Mouse (Mus musculus): ENCODE measurements at regions not wholly inside any gene's neighbourhood (a gene's known extent, or its start where the extent isn't known, plus 50 kb on each side); places are given as distances from the start of the nearest gene placed in this dataset.

DNA sequence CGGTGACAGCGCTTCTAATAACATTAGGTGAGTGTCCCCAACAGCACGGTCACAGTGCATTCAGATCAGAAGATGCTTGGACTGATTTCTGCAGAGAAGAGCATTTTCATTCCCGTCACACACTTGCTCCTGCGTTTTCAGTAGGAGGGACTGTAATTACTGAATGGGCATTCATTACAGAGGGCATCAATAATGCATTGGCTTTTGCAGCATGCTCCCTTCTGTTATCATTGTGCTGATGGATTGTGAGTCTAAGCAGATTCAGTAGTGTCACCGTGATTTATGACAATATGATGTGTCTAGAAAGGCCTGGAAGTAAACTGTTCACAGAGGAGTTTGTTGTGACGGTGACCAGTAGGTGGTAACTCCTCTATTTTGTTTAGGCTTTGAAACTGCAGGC, 103.6 kb downstream of the Hhipl2 start:
- ATAC-seq (replicated peaks; ENCODE audit: insufficient number of reproducible peaks, low FRiP score, low TSS enrichment, low read depth) = no peak
- Histone ChIP-seq H3K9ac (replicated peaks; ENCODE audit: low read length) (no peak overlapping the region), H3K4me2 (ENCODE audit: low read depth, low read length) (no peak overlapping the region), H3K4me3 (ENCODE audit: low read depth, low read length) (no peak overlapping the region), H3K27me3 (ENCODE audit: control insufficient read depth, insufficient read depth, low read length) (no peaks in the 10 kb centered on the region), H3K27ac (replicated peaks; ENCODE audit: low read depth, low read length) (no peak overlapping the region), H3K4me1 (ENCODE audit: control insufficient read depth, insufficient read depth, low read length) (no peaks in the 10 kb centered on the region), H3K36me3 (replicated peaks; ENCODE audit: control insufficient read depth, insufficient read depth, low read depth, low read length) (no peaks in the 10 kb centered on the region), H3K9me3 (replicated peaks; ENCODE audit: control insufficient read depth, low read length) (no peaks in the 10 kb centered on the region)
- WGBS = 76% methylated on average over 7 of the region's 7 CpGs
- DNase-seq (ENCODE audit: low spot score) = no peak

DNA sequence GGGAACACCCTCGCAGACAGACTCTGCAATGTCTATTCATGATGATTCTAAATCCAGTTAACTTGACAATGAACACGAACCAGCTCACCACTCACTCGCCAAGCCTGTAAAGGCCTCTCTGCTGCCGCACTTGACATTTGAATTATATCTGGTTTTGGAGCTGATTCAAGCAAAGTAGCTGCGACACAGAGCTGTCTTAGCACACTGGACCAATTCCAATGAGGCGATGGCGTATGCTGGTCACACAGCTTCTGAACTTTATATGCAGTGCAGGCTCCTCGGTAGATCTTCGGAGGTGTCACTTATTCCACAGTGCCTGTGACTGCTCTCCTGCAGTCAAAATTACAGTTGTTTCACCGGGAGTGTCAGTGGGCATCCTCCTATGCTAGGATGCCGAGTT, 115.4 kb downstream of the Hhipl2 start:
- WGBS = 92% methylated on average over 11 of the region's 11 CpGs
- no peaks in the 10 kb centered on the region for H3K4me1 ChIP-seq (ENCODE audit: control insufficient read depth, insufficient read depth, low read length)

DNA sequence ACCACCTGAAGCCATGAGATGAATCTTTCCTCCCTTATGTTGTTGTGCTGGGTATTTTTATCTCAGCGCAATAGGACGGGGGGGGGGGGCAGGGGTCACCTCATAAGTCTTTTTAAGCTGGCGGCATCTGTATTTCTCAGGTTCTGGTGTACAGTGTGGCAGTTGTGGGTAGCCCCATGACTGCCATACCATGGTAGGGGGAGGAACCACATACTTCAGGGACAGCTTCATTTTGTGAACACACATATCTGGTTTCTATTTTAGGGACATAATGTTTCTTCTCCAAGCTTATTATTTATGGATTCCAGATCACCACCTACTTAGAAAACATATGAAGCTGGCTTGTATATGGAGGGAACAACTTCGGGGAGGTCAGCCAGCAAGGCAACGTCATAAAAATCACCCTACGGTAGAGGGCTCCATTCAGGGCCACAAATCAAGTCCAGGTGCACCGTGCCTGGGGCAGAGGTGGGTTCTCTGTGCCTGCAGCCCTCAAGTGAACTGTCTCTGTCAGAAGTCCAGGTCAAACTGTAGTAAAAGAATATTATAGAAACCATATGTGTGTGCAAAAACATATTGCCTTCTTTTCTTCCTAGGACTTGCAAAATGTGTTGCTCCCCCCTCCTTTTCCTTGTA, 130.9 kb downstream of the Hhipl2 start:
- no peak overlapping the region for H3K4me3 ChIP-seq (ENCODE audit: low read depth, low read length)
- 61% methylated on average over 7 of the region's 7 CpGs for WGBS
- H3K36me3 ChIP-seq (replicated peaks; ENCODE audit: control insufficient read depth, insufficient read depth, low read depth, low read length) = no peaks in the 10 kb centered on the region
- no peaks in the 10 kb centered on the region for H3K4me1 ChIP-seq (ENCODE audit: control insufficient read depth, insufficient read depth, low read length)
- ATAC-seq (replicated peaks; ENCODE audit: insufficient number of reproducible peaks, low FRiP score, low TSS enrichment, low read depth) (peak; percentile 81; the same call in 1 of the 2 replicates), DNase-seq (ENCODE audit: low spot score) (peak; percentile 73)
- no peak overlapping the region for H3K9ac ChIP-seq (replicated peaks; ENCODE audit: low read length)
- H3K27ac ChIP-seq (replicated peaks; ENCODE audit: low read depth, low read length) = no peak overlapping the region
- H3K9me3 ChIP-seq (replicated peaks; ENCODE audit: control insufficient read depth, low read length) = no peaks in the 10 kb centered on the region
- H3K4me2 ChIP-seq (ENCODE audit: low read depth, low read length) = no peak overlapping the region
- H3K27me3 ChIP-seq (ENCODE audit: control insufficient read depth, insufficient read depth, low read length) = no peaks in the 10 kb centered on the region

More for the DNA sequence above, 115.4 kb downstream of the Hhipl2 start:
- H3K4me3 ChIP-seq (ENCODE audit: low read depth, low read length) = no peak overlapping the region
- DNase-seq (ENCODE audit: low spot score) (no peak), ATAC-seq (replicated peaks; ENCODE audit: insufficient number of reproducible peaks, low FRiP score, low TSS enrichment, low read depth) (no peak)
- H3K36me3 ChIP-seq (replicated peaks; ENCODE audit: control insufficient read depth, insufficient read depth, low read depth, low read length) = no peaks in the 10 kb centered on the region
- no peaks in the 10 kb centered on the region for H3K9me3 ChIP-seq (replicated peaks; ENCODE audit: control insufficient read depth, low read length)
- H3K4me2 ChIP-seq (ENCODE audit: low read depth, low read length) = no peak overlapping the region
- H3K27me3 ChIP-seq (ENCODE audit: control insufficient read depth, insufficient read depth, low read length) = no peaks in the 10 kb centered on the region; the same call in 1 of the 2 replicates
- no peak overlapping the region for H3K9ac ChIP-seq (replicated peaks; ENCODE audit: low read length)
- H3K27ac ChIP-seq (replicated peaks; ENCODE audit: low read depth, low read length) = no peak overlapping the region

DNA sequence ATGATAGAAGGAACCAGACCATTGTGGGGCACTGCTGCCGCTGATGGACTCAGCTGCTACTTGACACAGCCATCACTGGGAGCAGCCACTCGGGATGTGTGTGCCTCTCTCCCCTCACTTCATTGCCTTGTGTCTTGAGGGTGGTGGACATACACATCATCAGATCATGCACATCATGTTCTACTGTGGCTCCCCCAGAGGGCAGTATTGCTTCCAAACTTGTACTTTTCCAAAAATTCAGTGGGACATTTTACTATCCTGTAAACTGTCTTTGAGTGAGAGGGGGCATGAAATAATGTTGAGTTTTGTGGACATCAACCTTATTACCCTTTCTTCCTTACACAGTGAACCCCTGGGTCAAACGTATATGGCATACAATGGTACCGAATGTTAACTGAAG, 134.6 kb downstream of the Hhipl2 start:
- 94% methylated on average over 4 of the region's 4 CpGs for WGBS
- DNase-seq (ENCODE audit: low spot score) (no peak), ATAC-seq (replicated peaks; ENCODE audit: insufficient number of reproducible peaks, low FRiP score, low TSS enrichment, low read depth) (no peak)
- no peaks in the 10 kb centered on the region for H3K27me3 ChIP-seq (ENCODE audit: control insufficient read depth, insufficient read depth, low read length)
- H3K9ac ChIP-seq (replicated peaks; ENCODE audit: low read length) = no peak overlapping the region
- no peaks in the 10 kb centered on the region for H3K4me1 ChIP-seq (ENCODE audit: control insufficient read depth, insufficient read depth, low read length)
- no peak overlapping the region for H3K27ac ChIP-seq (replicated peaks; ENCODE audit: low read depth, low read length)
- no peaks in the 10 kb centered on the region for H3K36me3 ChIP-seq (replicated peaks; ENCODE audit: control insufficient read depth, insufficient read depth, low read depth, low read length)
- H3K4me2 ChIP-seq (ENCODE audit: low read depth, low read length) = no peak overlapping the region
- no peak overlapping the region for H3K4me3 ChIP-seq (ENCODE audit: low read depth, low read length)
- H3K9me3 ChIP-seq (replicated peaks; ENCODE audit: control insufficient read depth, low read length) = no peaks in the 10 kb centered on the region

DNA sequence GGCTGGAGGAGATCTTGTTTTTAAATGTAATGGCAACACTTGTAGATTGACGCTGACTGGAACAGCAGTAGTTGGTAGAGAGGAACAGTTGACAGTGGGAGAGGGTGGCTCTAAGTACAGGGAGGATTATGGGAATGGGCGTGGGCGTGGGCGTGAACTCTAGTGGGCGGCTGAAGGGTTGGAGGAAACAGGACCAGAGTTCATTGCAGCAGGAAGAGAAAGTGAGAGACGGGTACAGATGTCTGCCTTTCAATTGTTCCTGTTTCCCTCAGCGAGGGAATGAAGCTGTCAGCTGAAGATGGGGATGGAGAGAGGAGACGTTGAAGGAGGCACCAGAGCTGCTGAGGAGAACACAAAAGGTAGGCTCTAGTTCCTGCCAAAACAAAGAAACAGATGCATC, 135.2 kb downstream of the Hhipl2 start:
- Histone ChIP-seq H3K4me1 (ENCODE audit: control insufficient read depth, insufficient read depth, low read length) (no peaks in the 10 kb centered on the region), H3K4me2 (ENCODE audit: low read depth, low read length) (no peak overlapping the region), H3K27ac (replicated peaks; ENCODE audit: low read depth, low read length) (no peak overlapping the region), H3K9ac (replicated peaks; ENCODE audit: low read length) (no peak overlapping the region), H3K4me3 (ENCODE audit: low read depth, low read length) (no peak overlapping the region), H3K9me3 (replicated peaks; ENCODE audit: control insufficient read depth, low read length) (no peaks in the 10 kb centered on the region), H3K27me3 (ENCODE audit: control insufficient read depth, insufficient read depth, low read length) (no peaks in the 10 kb centered on the region), H3K36me3 (replicated peaks; ENCODE audit: control insufficient read depth, insufficient read depth, low read depth, low read length) (no peaks in the 10 kb centered on the region)
- 90% methylated on average over 8 of the region's 8 CpGs for WGBS
- ATAC-seq (replicated peaks; ENCODE audit: insufficient number of reproducible peaks, low FRiP score, low TSS enrichment, low read depth) (no peak), DNase-seq (ENCODE audit: low spot score) (no peak)

DNA sequence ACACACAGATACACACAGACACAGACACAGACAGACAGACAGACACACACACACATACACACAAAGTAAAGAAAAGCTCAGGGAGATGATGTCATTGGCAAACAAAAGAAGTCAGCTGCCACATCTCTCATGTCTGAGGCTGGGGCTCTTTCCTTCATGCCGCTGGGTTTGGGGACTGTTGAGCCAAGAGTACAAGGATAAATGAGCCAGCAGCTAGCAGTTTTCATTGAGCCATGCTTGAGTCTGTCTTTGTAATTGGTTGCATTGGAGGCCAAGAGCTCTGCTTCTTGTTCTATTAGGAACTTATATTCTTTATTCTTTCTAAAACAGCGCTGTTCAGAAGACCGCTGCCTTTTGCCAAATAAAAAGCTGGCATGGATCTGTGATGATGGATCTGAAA, 144.8 kb downstream of the Hhipl2 start:
- Histone ChIP-seq H3K27ac (replicated peaks; ENCODE audit: low read depth, low read length) (no peak overlapping the region), H3K4me3 (ENCODE audit: low read depth, low read length) (no peak overlapping the region), H3K9me3 (replicated peaks; ENCODE audit: control insufficient read depth, low read length) (no peaks in the 10 kb centered on the region), H3K4me1 (ENCODE audit: control insufficient read depth, insufficient read depth, low read length) (no peaks in the 10 kb centered on the region), H3K36me3 (replicated peaks; ENCODE audit: control insufficient read depth, insufficient read depth, low read depth, low read length) (no peaks in the 10 kb centered on the region), H3K9ac (replicated peaks; ENCODE audit: low read length) (no peak overlapping the region), H3K27me3 (ENCODE audit: control insufficient read depth, insufficient read depth, low read length) (no peaks in the 10 kb centered on the region), H3K4me2 (ENCODE audit: low read depth, low read length) (no peak overlapping the region)
- no peak for ATAC-seq (replicated peaks; ENCODE audit: insufficient number of reproducible peaks, low FRiP score, low TSS enrichment, low read depth)
- DNase-seq (ENCODE audit: low spot score) = no peak
- 93% methylated on average over 3 of the region's 3 CpGs for WGBS

- Histone ChIP-seq H3K36me3 (replicated peaks; ENCODE audit: control insufficient read depth, insufficient read depth, low read depth, low read length) (no peaks in the 10 kb centered on the region), H3K9me3 (replicated peaks; ENCODE audit: control insufficient read depth, low read length) (no peaks in the 10 kb centered on the region), H3K27me3 (ENCODE audit: control insufficient read depth, insufficient read depth, low read length) (no peaks in the 10 kb centered on the region), H3K27ac (replicated peaks; ENCODE audit: low read depth, low read length) (no peak overlapping the region), H3K4me2 (ENCODE audit: low read depth, low read length) (no peak overlapping the region), H3K4me1 (ENCODE audit: control insufficient read depth, insufficient read depth, low read length) (no peaks in the 10 kb centered on the region), H3K9ac (replicated peaks; ENCODE audit: low read length) (no peak overlapping the region), H3K4me3 (ENCODE audit: low read depth, low read length) (no peak overlapping the region)
- DNase-seq (ENCODE audit: low spot score) (no peak), ATAC-seq (replicated peaks; ENCODE audit: insufficient number of reproducible peaks, low FRiP score, low TSS enrichment, low read depth) (no peak)
- WGBS = 44% methylated on average over 10 of the region's 10 CpGs
These were observed 155.9 kb downstream of the Hhipl2 start for GRCm38 (mm10) chr1:183573621-183574585.

DNA sequence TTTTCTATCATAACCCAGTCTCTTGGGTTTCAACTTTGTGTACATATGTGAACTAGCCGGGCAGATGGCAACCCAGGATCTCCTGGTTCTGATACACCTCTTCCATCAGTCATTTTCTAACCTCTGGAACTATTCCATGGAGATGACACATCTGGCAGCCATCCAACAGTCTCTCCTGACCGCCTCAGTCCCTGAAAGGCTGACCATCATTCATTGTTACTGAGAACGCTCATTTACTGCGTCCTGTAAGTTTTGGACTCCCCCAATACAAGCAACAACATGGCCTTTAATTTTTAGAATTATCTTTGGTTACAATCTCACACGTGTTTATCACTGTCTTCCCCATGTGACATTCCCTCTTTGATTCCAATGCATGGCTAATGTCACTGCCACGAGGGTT, 166.8 kb downstream of the Hhipl2 start:
- H3K4me1 ChIP-seq (ENCODE audit: control insufficient read depth, insufficient read depth, low read length) = no peaks in the 10 kb centered on the region
- 82% methylated on average over 6 of the region's 6 CpGs for WGBS
- DNase-seq (ENCODE audit: low spot score) (no peak), ATAC-seq (replicated peaks; ENCODE audit: insufficient number of reproducible peaks, low FRiP score, low TSS enrichment, low read depth) (no peak)
- no peak overlapping the region for H3K27ac ChIP-seq (replicated peaks; ENCODE audit: low read depth, low read length)
- H3K9me3 ChIP-seq (replicated peaks; ENCODE audit: control insufficient read depth, low read length) = no peaks in the 10 kb centered on the region
- no peak overlapping the region for H3K4me2 ChIP-seq (ENCODE audit: low read depth, low read length)
- no peaks in the 10 kb centered on the region for H3K36me3 ChIP-seq (replicated peaks; ENCODE audit: control insufficient read depth, insufficient read depth, low read depth, low read length)
- H3K27me3 ChIP-seq (ENCODE audit: control insufficient read depth, insufficient read depth, low read length) = no peaks in the 10 kb centered on the region
- no peak overlapping the region for H3K4me3 ChIP-seq (ENCODE audit: low read depth, low read length)
- H3K9ac ChIP-seq (replicated peaks; ENCODE audit: low read length) = no peak overlapping the region

Data from embryonic facial prominence, embryonic 11.5 days (tissue).